Mouse (Mus musculus): ENCODE results near the gene Osbpl8. TPM values are rescaled to one million over a fixed set of nuclear protein-coding genes. Genes with fewer than 3 reads are reported as not detected.

Osbpl8 gene
- total and polyA plus RNA-seq, 2 experiments from 2014 or later = 15.0 to 45.6 TPM

GRCm38 (mm10) chr10:111242677-111243076 lies 78.1 kb downstream of the Osbpl8 start:
- TF ChIP-seq CTCF (IDR thresholded peaks at IDR 0.05) = no peak
- Histone ChIP-seq H3K4me3 (ENCODE audit: low read depth, low read length) (no peak overlapping the region), H3K27me3 (ENCODE audit: insufficient read depth, low read length) (no peaks in the 10 kb centered on the region), H3K9ac (replicated peaks; ENCODE audit: low read length, poor library complexity, severe bottlenecking) (no peak overlapping the region), H3K36me3 (ENCODE audit: insufficient read depth, low read length) (no peaks in the 10 kb centered on the region), H3K9me3 (ENCODE audit: low read length) (no peaks in the 10 kb centered on the region), H3K4me2 (ENCODE audit: low read depth, low read length, poor library complexity, severe bottlenecking) (no peak overlapping the region), H3K4me1 (ENCODE audit: insufficient read depth, low read length) (no peaks in the 10 kb centered on the region), H3K27ac (ENCODE audit: low read depth, low read length) (no peak overlapping the region)
- no peak for DNase-seq (ENCODE audit: low spot score)
- 56% methylated on average over 7 of the region's 7 CpGs for WGBS
- no peak for ATAC-seq (ENCODE audit: low FRiP score)

DNA sequence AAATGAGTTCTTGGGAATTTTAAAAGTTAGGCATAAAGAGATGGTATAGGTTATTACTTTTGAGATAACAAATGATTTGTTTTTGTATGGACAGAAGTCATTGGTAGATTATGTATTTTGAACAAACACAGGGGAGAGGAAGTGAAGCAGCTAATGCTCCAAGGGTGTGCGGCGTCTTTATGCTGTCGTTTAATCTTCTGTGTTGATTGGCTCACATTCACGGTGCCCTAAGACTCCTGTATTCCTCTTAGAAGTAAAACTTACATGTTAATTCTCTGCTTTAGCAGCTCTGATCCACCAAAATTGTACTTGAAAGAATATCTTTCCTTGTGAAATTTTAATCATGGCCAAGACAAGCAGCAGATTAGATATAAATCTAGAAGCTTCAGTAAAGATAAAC lies 83.1 kb downstream of the Osbpl8 start:
- Histone ChIP-seq H3K4me3 (ENCODE audit: low read depth, low read length) (peak overlapping the region; percentile 30; the same call in 1 of the 2 replicates), H3K9ac (replicated peaks; ENCODE audit: low read length, poor library complexity, severe bottlenecking) (0 out of 2 replicates have a peak overlapping the region, but pooled peaks have one; percentile 3), H3K27ac (ENCODE audit: low read depth, low read length) (no peak overlapping the region; the same call in 1 of the 2 replicates), H3K4me2 (ENCODE audit: low read depth, low read length, poor library complexity, severe bottlenecking) (peak overlapping the region; percentile 39), H3K36me3 (ENCODE audit: insufficient read depth, low read length) (no peaks in the 10 kb centered on the region), H3K4me1 (ENCODE audit: insufficient read depth, low read length) (no peaks in the 10 kb centered on the region), H3K9me3 (ENCODE audit: low read length) (no peaks in the 10 kb centered on the region), H3K27me3 (ENCODE audit: insufficient read depth, low read length) (no peaks in the 10 kb centered on the region)
- TF ChIP-seq CTCF (IDR thresholded peaks at IDR 0.05) = no peak
- peak; percentile 26 for DNase-seq (ENCODE audit: low spot score)
- no peak for ATAC-seq (ENCODE audit: low FRiP score)
- 16% methylated on average over 4 of the region's 4 CpGs for WGBS

DNA sequence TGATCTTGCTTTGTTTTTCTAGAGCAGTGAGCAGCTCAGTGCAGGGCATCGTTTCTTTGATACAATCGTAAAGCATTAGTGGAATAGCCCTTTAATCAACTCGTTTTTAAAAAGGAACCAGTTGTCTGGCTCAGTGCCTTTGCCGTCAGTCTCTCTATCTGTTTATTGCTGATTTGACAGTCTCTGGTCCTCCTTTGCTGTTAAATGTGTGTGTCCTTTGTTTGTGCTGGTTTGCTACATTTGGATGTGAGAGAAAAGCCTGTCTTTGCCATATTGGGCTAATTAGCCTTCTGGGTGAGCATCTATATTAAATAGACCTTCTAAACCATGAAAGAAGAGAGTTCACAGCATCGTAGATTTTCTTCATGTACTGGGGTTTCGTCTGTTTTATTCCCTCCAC lies 83.6 kb downstream of the Osbpl8 start:
- Histone ChIP-seq H3K27ac (ENCODE audit: low read depth, low read length) (no peak overlapping the region; the same call in 1 of the 2 replicates), H3K9me3 (ENCODE audit: low read length) (no peaks in the 10 kb centered on the region), H3K27me3 (ENCODE audit: insufficient read depth, low read length) (no peaks in the 10 kb centered on the region), H3K4me3 (ENCODE audit: low read depth, low read length) (peak overlapping the region; percentile 30), H3K36me3 (ENCODE audit: insufficient read depth, low read length) (no peaks in the 10 kb centered on the region), H3K9ac (replicated peaks; ENCODE audit: low read length, poor library complexity, severe bottlenecking) (peak overlapping the region; percentile 40), H3K4me1 (ENCODE audit: insufficient read depth, low read length) (no peaks in the 10 kb centered on the region), H3K4me2 (ENCODE audit: low read depth, low read length, poor library complexity, severe bottlenecking) (peak overlapping the region; percentile 39)
- DNase-seq (ENCODE audit: low spot score) (peak; percentile 41), ATAC-seq (ENCODE audit: low FRiP score) (no peak)
- WGBS = 21% methylated on average over 6 of the region's 6 CpGs
- no peak for TF ChIP-seq CTCF (IDR thresholded peaks at IDR 0.05)

DNA sequence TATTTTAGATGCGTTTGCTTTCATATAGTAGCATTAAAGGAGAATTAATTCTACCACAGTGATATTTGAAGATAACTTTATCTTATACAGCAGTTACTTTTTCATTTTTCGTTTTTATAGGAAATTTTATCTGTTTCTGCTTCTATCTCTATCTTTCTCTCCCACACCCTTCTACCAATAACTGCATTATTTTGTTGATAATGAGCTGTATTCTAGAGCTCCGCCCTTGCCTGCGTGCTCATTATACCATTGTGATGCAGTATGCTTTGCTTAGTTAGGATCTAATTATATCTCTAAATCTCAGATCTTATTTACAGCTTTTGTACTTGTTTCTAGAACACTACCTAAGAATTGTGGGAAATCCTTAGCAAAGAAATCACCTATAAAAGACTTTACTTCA lies 85.6 kb downstream of the Osbpl8 start:
- no peak for DNase-seq (ENCODE audit: low spot score)
- H3K4me3 ChIP-seq (ENCODE audit: low read depth, low read length) = no peak overlapping the region
- TF ChIP-seq CTCF (IDR thresholded peaks at IDR 0.05) = no peak
- H3K4me2 ChIP-seq (ENCODE audit: low read depth, low read length, poor library complexity, severe bottlenecking) = 0 out of 2 replicates have a peak overlapping the region, but pooled peaks have one; percentile 24
- no peak overlapping the region for H3K9ac ChIP-seq (replicated peaks; ENCODE audit: low read length, poor library complexity, severe bottlenecking)
- H3K36me3 ChIP-seq (ENCODE audit: insufficient read depth, low read length) = no peaks in the 10 kb centered on the region
- no peak overlapping the region for H3K27ac ChIP-seq (ENCODE audit: low read depth, low read length)
- ATAC-seq (ENCODE audit: low FRiP score) = no peak
- no peaks in the 10 kb centered on the region for H3K4me1 ChIP-seq (ENCODE audit: insufficient read depth, low read length)
- H3K27me3 ChIP-seq (ENCODE audit: insufficient read depth, low read length) = no peaks in the 10 kb centered on the region
- 80% methylated on average over 4 of the region's 4 CpGs for WGBS
- no peaks in the 10 kb centered on the region for H3K9me3 ChIP-seq (ENCODE audit: low read length)

GRCm38 (mm10) chr10:111251666-111252065 lies 87.1 kb downstream of the Osbpl8 start:
- H3K4me1 ChIP-seq (ENCODE audit: insufficient read depth, low read length) = no peaks in the 10 kb centered on the region
- no peaks in the 10 kb centered on the region for H3K9me3 ChIP-seq (ENCODE audit: low read length)
- no peak for ATAC-seq (ENCODE audit: low FRiP score)
- no peak overlapping the region for H3K27ac ChIP-seq (ENCODE audit: low read depth, low read length)
- DNase-seq (ENCODE audit: low spot score) = no peak
- no peak overlapping the region for H3K9ac ChIP-seq (replicated peaks; ENCODE audit: low read length, poor library complexity, severe bottlenecking)
- no peaks in the 10 kb centered on the region for H3K36me3 ChIP-seq (ENCODE audit: insufficient read depth, low read length)
- 69% methylated on average over 5 of the region's 5 CpGs for WGBS
- TF ChIP-seq CTCF (IDR thresholded peaks at IDR 0.05) = no peak
- no peak overlapping the region for H3K4me2 ChIP-seq (ENCODE audit: low read depth, low read length, poor library complexity, severe bottlenecking)
- no peaks in the 10 kb centered on the region for H3K27me3 ChIP-seq (ENCODE audit: insufficient read depth, low read length)
- H3K4me3 ChIP-seq (ENCODE audit: low read depth, low read length) = no peak overlapping the region

- 91% methylated on average over 6 of the region's 6 CpGs for WGBS
- no peaks in the 10 kb centered on the region; the same call in 1 of the 2 replicates for H3K36me3 ChIP-seq (ENCODE audit: insufficient read depth, low read length)
- H3K27ac ChIP-seq (ENCODE audit: low read depth, low read length) = no peak overlapping the region
- no peak overlapping the region for H3K9ac ChIP-seq (replicated peaks; ENCODE audit: low read length, poor library complexity, severe bottlenecking)
- H3K4me2 ChIP-seq (ENCODE audit: low read depth, low read length, poor library complexity, severe bottlenecking) = no peak overlapping the region
- H3K4me1 ChIP-seq (ENCODE audit: insufficient read depth, low read length) = no peaks in the 10 kb centered on the region
- no peak for TF ChIP-seq CTCF (IDR thresholded peaks at IDR 0.05)
- no peak for DNase-seq (ENCODE audit: low spot score)
- no peaks in the 10 kb centered on the region for H3K27me3 ChIP-seq (ENCODE audit: insufficient read depth, low read length)
- ATAC-seq (ENCODE audit: low FRiP score) = no peak
- H3K4me3 ChIP-seq (ENCODE audit: low read depth, low read length) = no peak overlapping the region
- H3K9me3 ChIP-seq (ENCODE audit: low read length) = no peaks in the 10 kb centered on the region
Observed at GRCm38 (mm10) chr10:111255228-111255627, 90.7 kb downstream of the Osbpl8 start.

All from midbrain, postnatal 0 days (tissue).